Mouse (Mus musculus) mammary gland, adult 2 months (tissue): ENCODE data around the gene Mapkap1. TPM values are rescaled to one million over a fixed set of nuclear protein-coding genes. Genes with fewer than 3 reads are reported as not detected.

Experiments
- polyA plus RNA-seq: library from polyadenylated mRNA; depleted of rRNA; stranded (reverse); fragments of >200 nt; gene quantifications from 2 replicates; pipeline ENCODE4 v1.2.3, GENCODE M21; 2012; ENCODE audit warnings: low replicate concordance; rRNA removed

Gene Mapkap1
- 29.6 and 29.9 TPM in 2 replicates for polyA plus RNA-seq

GRCm38 (mm10) chr2:34406601-34407464, at the start of gene Mapkap1:
Gene Mapkap1 (plus strand): TSS chr2:34406771.

GRCm38 (mm10) chr2:34372305-34373301, 34.0 kb upstream of the Mapkap1 start, which contains the start of gene Pbx3:
Gene Pbx3 (minus strand): TSS chr2:34373142.

Other genes with a start within 250 kb of the Mapkap1 start
- gene Pbx3, start 33.6 kb upstream of the Mapkap1 start, polyA plus RNA-seq, result 3.7 and 4.1 TPM in 2 replicates